Mouse (Mus musculus) ovary, adult 2 months (tissue): Measurements from ENCODE around the gene Spaca7. TPM values are rescaled to one million over a fixed set of nuclear protein-coding genes. Genes with fewer than 3 reads are reported as not detected.

Experiments used
- polyA plus RNA-seq: library from polyadenylated mRNA; depleted of rRNA; stranded (reverse); fragments of >200 nt; gene quantifications from 2 replicates; pipeline ENCODE4 v1.2.3, GENCODE M21; 2012; rRNA removed

The Spaca7 gene
- polyA plus RNA-seq = not detected in 2 replicates

DNA sequence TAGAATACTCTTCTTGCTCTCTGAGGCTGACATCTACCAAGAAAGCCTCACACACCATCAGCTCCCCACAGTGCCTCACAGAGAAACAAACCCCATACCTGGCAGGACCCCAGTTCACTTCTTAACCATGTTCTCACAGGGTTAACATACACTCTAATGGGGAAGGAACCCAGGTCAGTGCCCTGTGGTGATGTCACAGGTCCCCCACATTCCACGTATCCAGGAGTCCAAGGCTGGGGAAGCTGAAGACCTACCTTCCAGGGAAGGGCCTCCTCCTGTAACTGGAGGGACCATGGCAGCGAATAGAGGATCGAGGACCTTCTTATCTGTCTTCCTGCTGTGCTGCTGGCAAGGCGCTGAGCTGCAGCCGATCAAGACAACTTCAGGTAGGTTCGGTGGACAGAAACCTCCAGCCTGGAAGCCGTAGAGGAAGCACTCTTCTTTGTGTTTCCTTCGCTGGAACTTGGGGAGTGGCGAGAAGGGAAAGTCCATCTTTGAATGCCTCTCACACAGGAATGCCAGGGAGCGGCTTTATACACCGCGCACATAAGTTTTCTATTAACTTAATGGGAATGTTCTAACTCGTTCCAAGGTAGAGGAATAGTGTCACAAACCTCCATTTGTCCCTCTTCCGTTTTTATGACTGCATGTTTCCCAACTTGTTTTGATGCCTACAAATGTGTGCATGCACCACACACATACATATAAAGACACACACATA lies at the start of gene Spaca7:
Gene Spaca7 (plus strand): TSS at position 216 of the 721 bp plus-strand sequence.

Other genes with a start within 250 kb of the Spaca7 start
- gene Sox1, start 177.7 kb upstream of the Spaca7 start, polyA plus RNA-seq = not detected in 2 replicates
- 66.6 and 76.4 TPM in 2 replicates for gene Tubgcp3, start 99.2 kb downstream of the Spaca7 start, polyA plus RNA-seq
- 124 and 125 TPM in 2 replicates for gene Atp11a, start 184.0 kb downstream of the Spaca7 start, polyA plus RNA-seq